Mouse (Mus musculus) urinary bladder, adult 2 months (tissue): ENCODE results near the gene Rorb. TPM values are rescaled to one million over a fixed set of nuclear protein-coding genes. Genes with fewer than 3 reads are reported as not detected.

ENCODE experiments used
- DNase-seq: peaks from one replicate; pipeline ENCODE4 v3.0.0; 2022; ENCODE audit warnings: low spot score
- polyA plus RNA-seq: library from polyadenylated mRNA; depleted of rRNA; stranded (reverse); fragments of >200 nt; gene quantifications from 2 replicates; pipeline ENCODE4 v1.2.3, GENCODE M21; 2012; rRNA removed

Rorb gene
- polyA plus RNA-seq, result 0.07 and 0.10 TPM in 2 replicates

- DNase-seq, result peak; percentile 55
These were observed at the start of gene Rorb for GRCm38 (mm10) chr19:19110793-19111427. TSS of gene Rorb (minus strand) at chr19:19111196.

GRCm38 (mm10) chr19:19148847-19149246, 37.9 kb upstream of the Rorb start:
- no peak for DNase-seq

DNA sequence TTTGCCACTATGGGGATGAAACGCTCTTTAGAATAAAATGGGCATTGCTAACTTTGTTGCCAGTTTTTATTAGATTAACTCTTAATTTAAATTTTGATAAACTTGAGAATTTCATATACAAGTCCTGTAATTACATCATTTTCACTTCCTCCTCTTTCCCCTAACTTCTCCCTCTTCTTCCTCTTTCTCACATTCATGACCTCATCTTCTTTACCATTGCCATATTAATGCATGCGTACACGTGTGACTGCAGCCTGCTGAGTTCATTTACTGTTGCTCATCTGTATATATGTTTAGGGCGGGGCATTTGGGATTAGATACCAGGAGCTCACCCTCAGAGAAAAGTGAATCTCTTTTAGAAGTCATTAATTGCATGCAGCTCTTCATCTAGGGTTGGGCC, 33.5 kb upstream of the Rorb start:
- DNase-seq, result no peak

GRCm38 (mm10) chr19:19136856-19137255, 25.9 kb upstream of the Rorb start:
- DNase-seq, result no peak

DNA sequence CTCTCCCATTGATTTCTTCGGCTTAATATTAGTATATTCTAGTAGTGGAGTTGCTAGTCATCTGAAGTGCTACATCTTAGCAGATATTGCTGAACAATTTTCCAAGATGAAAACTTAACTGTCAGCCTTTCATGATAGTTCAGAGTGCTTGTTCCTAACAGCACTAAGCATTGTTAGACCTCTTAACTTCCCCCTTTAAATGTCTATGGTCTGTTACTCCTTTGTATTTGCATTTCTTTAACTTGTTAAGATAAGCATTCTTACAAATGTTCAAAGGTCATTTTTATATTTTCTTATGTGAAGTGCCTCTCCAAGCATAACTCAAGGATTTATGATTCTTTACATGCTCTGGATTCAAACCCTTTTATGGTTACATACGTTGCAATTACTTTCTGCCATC, 24.8 kb upstream of the Rorb start:
- DNase-seq, result no peak

GRCm38 (mm10) chr19:19122324-19122723, 11.3 kb upstream of the Rorb start:
- DNase-seq, result no peak

GRCm38 (mm10) chr19:19112180-19112579, 1.2 kb upstream of the Rorb start:
- no peak for DNase-seq

GRCm38 (mm10) chr19:19111428-19112170, 603 bp upstream of the Rorb start:
- DNase-seq, result no peak

DNA sequence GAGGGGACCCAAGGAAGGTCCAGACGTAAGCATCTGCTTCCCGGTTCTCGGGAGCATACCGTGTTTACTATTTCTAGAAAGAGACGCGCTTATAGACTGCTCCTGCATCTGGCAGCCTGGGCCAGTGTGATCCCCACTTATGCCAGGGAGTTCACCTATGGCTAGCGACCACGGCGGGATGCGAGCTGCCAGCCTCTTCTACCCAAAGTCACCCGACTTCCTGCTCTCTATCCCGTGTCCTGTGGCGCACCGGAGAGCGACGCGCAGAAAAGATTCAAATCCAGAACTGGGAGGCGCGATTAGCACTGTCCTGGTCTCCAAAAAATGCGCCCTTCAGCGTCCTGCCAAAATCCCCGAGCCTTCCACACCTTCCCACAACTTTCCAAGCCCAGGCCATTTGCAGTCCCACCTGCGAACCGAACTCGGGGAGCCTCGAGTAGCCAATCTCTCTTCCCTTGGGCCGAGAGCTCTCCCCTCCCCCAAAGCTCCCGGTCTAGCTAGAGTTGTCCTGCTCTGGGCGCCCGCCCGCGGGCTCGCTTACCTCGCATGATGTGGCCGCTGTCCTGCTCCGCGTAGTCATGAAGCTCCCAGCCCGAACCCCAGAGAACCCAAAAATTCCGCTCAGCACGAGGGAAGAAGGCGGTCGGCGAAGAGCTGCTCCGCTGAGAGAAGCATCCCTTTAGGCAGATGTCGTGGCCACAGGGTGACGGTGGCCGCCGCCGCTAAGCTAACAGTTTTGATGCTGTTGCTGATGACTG, 806 bp downstream of the Rorb start:
- DNase-seq, result no peak

GRCm38 (mm10) chr19:19108596-19109381, 2.2 kb downstream of the Rorb start:
- DNase-seq, result no peak

DNA sequence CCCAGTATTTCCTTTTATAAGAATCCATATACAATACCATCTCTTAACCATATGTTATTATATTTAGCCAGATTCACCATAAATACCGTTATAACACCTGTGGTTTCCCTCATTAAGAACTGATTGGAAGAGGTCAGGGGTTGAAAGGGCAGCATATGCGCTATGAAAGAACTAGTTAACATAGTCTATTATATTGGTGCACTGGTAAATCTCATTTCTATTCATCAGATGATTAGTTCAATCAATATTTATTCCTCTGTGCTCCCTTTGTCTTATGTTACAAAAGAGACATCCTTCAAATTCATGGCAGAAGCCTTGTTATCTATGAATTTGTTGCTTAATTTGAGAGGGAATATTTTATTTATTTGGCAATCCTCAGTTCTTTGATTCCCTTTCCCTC, 6.4 kb downstream of the Rorb start:
- DNase-seq, result no peak

GRCm38 (mm10) chr19:19097149-19097548, 13.8 kb downstream of the Rorb start:
- no peak for DNase-seq

DNA sequence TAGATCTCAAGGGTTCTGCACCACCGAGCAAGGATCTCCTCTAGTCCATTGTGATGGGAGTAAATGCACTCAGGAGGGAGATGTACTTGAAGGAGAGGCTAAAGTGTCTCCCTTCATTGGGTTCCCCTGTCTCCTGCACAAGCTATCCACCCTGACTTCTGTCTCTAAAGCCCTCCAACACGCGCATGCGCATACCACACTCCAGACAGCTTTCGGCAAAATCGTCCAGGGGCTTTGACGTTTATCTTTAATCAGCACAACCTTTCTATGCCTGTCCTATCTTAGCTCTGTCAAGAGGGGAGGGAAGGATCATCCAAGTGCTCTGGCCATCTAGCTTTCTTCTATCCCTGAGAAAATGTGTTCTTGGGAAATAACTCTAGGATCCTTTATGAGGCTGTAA, 21.6 kb downstream of the Rorb start:
- DNase-seq, result no peak

GRCm38 (mm10) chr19:19077880-19078279, 33.1 kb downstream of the Rorb start:
- DNase-seq, result no peak

GRCm38 (mm10) chr19:19074756-19075155, 36.2 kb downstream of the Rorb start:
- DNase-seq, result no peak

- no peak for DNase-seq
These were observed 52.1 kb downstream of the Rorb start for GRCm38 (mm10) chr19:19058710-19059398.

DNA sequence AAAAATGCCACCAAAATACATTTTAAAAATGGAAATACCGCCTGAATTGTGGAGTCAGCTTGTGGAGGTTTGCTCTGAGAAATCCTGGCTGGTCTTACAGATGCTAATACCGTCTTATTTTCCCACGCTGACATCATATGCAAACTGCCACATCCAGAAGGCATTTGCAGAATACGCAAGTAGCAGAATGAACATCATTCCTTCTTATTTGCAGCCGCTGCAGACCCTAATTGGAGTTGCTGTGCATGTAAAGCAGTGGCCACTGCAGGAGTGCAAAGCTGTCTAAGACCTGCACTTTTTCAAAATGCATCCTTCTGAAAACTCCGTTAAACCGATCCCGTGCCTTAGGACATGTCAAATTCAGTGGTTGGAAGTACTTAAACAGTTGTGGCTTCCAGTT, 52.8 kb downstream of the Rorb start:
- DNase-seq, result no peak

GRCm38 (mm10) chr19:19043138-19043537, 67.9 kb downstream of the Rorb start:
- DNase-seq, result no peak

- DNase-seq, result no peak
These were observed 70.2 kb downstream of the Rorb start for GRCm38 (mm10) chr19:19040800-19041199.

DNA sequence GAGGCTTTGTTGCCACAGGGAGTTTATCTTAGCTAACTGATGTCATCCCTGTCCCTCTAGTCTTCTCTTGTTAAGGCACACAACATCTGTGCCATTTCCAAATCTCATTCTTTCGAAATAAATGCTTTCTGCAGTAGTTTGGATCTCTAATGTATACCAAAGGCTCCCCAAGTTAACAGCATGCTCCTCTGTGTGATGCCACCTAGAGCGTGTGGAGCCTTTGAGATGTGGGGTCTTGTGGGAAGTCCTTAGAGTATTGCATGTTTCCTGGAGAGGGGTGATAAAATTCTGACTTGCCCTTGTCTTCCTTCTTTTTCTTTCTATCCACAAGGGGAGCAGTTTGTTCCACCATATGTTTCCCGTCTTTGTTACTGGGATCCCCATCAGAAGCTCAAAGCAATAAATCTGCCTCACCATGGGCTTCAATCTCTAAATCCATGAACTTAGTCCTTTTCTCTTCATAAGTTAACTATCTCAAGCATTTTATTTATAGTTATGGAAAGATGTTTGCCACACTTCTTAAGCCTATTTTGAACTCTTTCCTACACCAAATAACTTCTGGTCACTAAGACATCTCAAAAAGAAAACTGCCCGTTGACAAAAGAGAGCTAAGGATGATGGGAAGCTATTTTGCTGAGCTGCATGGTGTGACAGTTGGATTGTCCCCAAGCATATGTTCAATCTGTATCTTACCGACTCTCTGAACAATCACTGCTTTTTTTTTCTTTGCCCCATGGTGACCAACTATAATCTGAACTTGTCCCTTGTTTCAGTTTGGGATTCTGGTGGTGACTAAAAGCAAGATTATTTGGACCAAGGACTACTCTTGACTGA, 76.3 kb downstream of the Rorb start:
- no peak for DNase-seq
